Mouse (Mus musculus): Measurements from ENCODE around the gene Spin2e. TPM values are rescaled to one million over a fixed set of nuclear protein-coding genes. Genes with fewer than 3 reads are reported as not detected.
"Not testable (repeated sequence)": the region's sequence is repeated elsewhere in the genome, so short reads cannot be mapped to it uniquely, and the experiment has no call there.

Spin2e gene
- total RNA-seq (2014; fragmentation: Nextera tagmentation) (not detected in 2 replicates), total RNA-seq (2017) (not detected in 2 replicates)

GRCm38 (mm10) chrX:31618820-31619219 lies at the start of gene Spin2e:
Spin2e (minus strand) TSS chrX:31618920.
- not testable (repeated sequence) for ATAC-seq (replicated peaks; ENCODE audit: poor library complexity, severe bottlenecking)

- not testable (repeated sequence) for ATAC-seq (replicated peaks; ENCODE audit: poor library complexity, severe bottlenecking)
Measured at GRCm38 (mm10) chrX:31574183-31574582, 44.5 kb downstream of the Spin2e start, which contains the start of gene Gm21883. Gm21883 (minus strand) TSS chrX:31574283.

Other genes with a start within 250 kb of the Spin2e start
- not detected in 2 replicates for gene Btbd35f19, start 235.0 kb downstream of the Spin2e start, total RNA-seq (2014; fragmentation: Nextera tagmentation)
- gene Btbd35f19, start 235.0 kb downstream of the Spin2e start, total RNA-seq (2017) = not detected in 2 replicates
- gene Gm21883, start 44.6 kb downstream of the Spin2e start, total RNA-seq (2014; fragmentation: Nextera tagmentation) = not detected in 2 replicates
- gene Gm21883, start 44.6 kb downstream of the Spin2e start, total RNA-seq (2017) = not detected in 2 replicates
- not detected in 2 replicates for gene Btbd35f25, start 98.2 kb upstream of the Spin2e start, total RNA-seq (2014; fragmentation: Nextera tagmentation)
- not detected in 2 replicates for gene Btbd35f25, start 98.2 kb upstream of the Spin2e start, total RNA-seq (2017)